Mouse (Mus musculus) neural tube, embryonic 15.5 days (tissue): ENCODE measurements around the gene Gcgr. TPM values are rescaled to one million over a fixed set of nuclear protein-coding genes. Genes with fewer than 3 reads are reported as not detected.
"Not testable (repeated sequence)": the region's sequence is repeated elsewhere in the genome, so short reads cannot be mapped to it uniquely, and the experiment has no call there.

ENCODE experiments used
- ATAC-seq: fragments of 200-750 bp; cut with Nextera tagmentation; 2 replicates; pipeline ENCODE4 v1.8.0; 2017; ENCODE audit warnings: mild to moderate bottlenecking, moderate TSS enrichment, moderate library complexity; ENCODE audit not compliant: low FRiP score
- H3K27ac ChIP-seq: fragments of 300-500 bp; sonication (generic); replicated peaks from 2 replicates; pipeline ENCODE4 v1.5.1; 2015; ENCODE audit warnings: mild to moderate bottlenecking, inconsistent platforms
- H3K27me3 ChIP-seq: fragments of 300-500 bp; sonication (generic); replicated peaks from 2 replicates; pipeline ENCODE4 v1.6.1; 2015; ENCODE audit warnings: inconsistent platforms
- H3K36me3 ChIP-seq: fragments of 300-500 bp; sonication (generic); 2 replicates; pipeline ENCODE4 v1.6.1; 2015; ENCODE audit warnings: inconsistent platforms
- H3K4me1 ChIP-seq: fragments of 300-500 bp; sonication (generic); 2 replicates; pipeline ENCODE4 v1.6.1; 2015; ENCODE audit warnings: inconsistent platforms
- H3K4me2 ChIP-seq: fragments of 300-500 bp; sonication (generic); 2 replicates; pipeline ENCODE4 v1.6.1; 2015; ENCODE audit warnings: inconsistent platforms, mild to moderate bottlenecking, moderate library complexity
- H3K4me3 ChIP-seq: fragments of 300-500 bp; sonication (generic); replicated peaks from 2 replicates; pipeline ENCODE4 v1.5.1; 2015; ENCODE audit warnings: mild to moderate bottlenecking, inconsistent platforms
- H3K9ac ChIP-seq: fragments of 300-500 bp; sonication (generic); replicated peaks from 2 replicates; pipeline ENCODE4 v1.6.1; 2015; ENCODE audit warnings: mild to moderate bottlenecking, inconsistent platforms
- H3K9me3 ChIP-seq: fragments of 300-500 bp; sonication (generic); replicated peaks from 2 replicates; pipeline ENCODE4 v1.6.1; 2016; ENCODE audit warnings: inconsistent platforms
- WGBS: fragments of 180-500 bp; shearing (Covaris S2); methylation state at CpG from one replicate; pipeline ENCODE4 v1.1.7; 2015; ENCODE audit warnings: mixed read lengths; 5-methylcytosine and 5-hydroxymethylcytosine counted together
- polyA plus RNA-seq: library from polyadenylated mRNA; unstranded; fragments of >200 nt; fragmentation: Nextera tagmentation; extraction: Ambion mirVana; gene quantifications from 2 replicates; pipeline ENCODE4 v1.2.1, GENCODE M21; 2015

The Gcgr gene
- polyA plus RNA-seq, 1 experiment from 2014 or later, result 0.41 TPM

DNA sequence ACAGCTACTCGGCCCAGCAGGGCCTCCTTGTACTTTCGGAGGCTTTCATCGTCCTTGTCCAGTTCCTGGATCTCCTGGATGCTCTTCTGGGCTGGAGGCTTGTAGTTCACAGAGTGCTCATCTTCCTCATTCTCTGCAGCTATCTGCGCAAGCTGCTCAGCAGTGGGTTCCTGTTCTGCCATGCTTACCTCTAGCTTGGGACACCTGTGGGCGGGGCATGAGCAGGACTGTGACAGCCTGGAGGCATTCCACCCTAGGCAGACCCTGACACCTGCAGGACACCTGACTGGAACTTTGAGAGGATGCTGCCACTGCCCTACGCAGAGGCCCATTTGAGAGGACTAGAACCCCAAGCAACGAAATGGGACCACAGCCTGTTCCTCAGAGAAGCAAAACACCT is 49.7 kb downstream of the Gcgr start:
- Histone ChIP-seq H3K27me3 (no peaks in the 10 kb centered on the region), H3K9ac (peak overlapping the region; percentile 91), H3K4me2 (peak overlapping the region; percentile 96), H3K4me3 (peak overlapping the region; percentile 89), H3K36me3 (peaks cover 34% of the 10 kb centered on the region), H3K9me3 (no peaks in the 10 kb centered on the region), H3K4me1 (peaks cover 28% of the 10 kb centered on the region), H3K27ac (peak overlapping the region; percentile 97)
- ATAC-seq, result no peak
- 64% methylated on average over 7 of the region's 7 CpGs for WGBS

DNA sequence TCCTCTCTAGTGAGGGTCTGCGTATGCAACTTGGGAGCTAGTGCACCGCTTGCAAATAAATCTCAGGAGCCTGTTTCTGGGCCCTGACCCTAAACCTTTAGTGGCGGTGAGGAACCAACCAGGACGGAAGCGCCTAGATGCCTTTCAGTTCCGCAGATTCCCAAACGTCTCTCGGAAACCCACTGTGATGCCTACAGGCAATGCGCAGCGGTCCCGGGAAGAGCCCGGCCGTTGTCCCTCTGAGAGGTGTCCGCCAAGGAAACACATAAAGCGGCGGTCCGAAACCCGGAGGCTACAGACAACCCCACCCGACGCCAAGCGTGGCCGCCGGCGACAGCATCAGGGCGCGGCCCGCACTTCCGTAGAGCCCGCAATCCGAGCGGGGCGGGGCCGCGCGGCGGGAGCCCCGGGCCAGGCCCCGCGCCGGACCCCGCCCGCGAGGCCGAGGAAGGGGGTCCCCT is 50.4 kb downstream of the Gcgr start:
- Histone ChIP-seq H3K4me1 (peaks cover 28% of the 10 kb centered on the region), H3K27me3 (no peaks in the 10 kb centered on the region), H3K4me3 (peak overlapping the region; percentile 89), H3K9ac (peak overlapping the region; percentile 91), H3K4me2 (peak overlapping the region; percentile 96), H3K36me3 (peaks cover 40% of the 10 kb centered on the region), H3K9me3 (no peaks in the 10 kb centered on the region), H3K27ac (peak overlapping the region; percentile 97)
- peak; percentile 49 for ATAC-seq
- under 1% methylated on average over 33 of the region's 44 CpGs for WGBS

DNA sequence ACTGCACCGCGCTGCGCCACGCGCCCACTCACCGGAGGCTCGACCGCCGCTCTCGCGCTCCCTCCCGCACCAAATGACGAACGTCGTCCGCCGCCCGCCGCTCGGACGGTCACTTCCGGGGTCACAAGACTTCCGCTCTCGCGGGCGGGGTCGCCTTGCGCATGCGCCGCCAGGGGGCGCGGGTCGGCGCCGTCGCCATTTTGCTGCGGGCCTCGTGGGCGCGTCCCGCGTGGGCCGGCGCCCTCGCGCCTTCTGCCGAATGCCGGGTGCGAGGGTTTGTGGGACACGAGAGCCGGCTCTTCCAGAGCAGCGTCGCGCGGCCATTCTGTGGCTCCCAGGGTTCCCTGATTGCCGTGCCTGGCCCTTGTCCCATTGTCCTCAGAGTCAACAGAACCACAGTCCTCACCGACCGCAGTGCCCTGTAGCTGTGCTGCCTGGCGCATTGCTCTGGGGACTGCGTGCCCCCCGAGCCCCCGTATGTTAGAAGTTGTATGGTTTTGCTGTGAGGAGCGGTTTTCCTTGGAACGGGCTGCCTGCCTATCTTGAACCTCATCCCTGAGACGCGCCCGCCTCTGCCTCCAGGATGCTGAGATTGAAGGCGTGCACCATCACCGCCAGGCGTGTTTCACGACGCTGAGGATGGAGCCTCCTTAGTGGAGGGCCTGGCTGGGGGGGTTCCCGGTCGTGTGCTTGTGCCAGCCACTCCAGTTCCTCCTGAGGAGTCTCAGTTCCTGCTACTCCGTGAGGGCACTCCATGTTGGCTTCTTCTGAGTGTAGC is 51.2 kb downstream of the Gcgr start, which contains the start of gene Arhgdia:
Gene Arhgdia, minus strand, starts transcription at position 135 of the 778 bp plus-strand sequence.
- H3K27ac ChIP-seq, result peak within 1 kb of the TSS; percentile 97
- peak; percentile 80 for ATAC-seq
- WGBS, result 5% methylated on average over 70 of the region's 75 CpGs
- H3K4me1 ChIP-seq, result peaks cover 28% of the 10 kb centered on the region
- peak within 1 kb of the TSS; percentile 96 for H3K4me2 ChIP-seq
- peak within 1 kb of the TSS; percentile 91 for H3K9ac ChIP-seq
- peaks cover 48% of the 10 kb centered on the region for H3K36me3 ChIP-seq
- peak within 1 kb of the TSS; percentile 89 for H3K4me3 ChIP-seq
- no peaks in the 10 kb centered on the region for H3K9me3 ChIP-seq
- no peaks in the 10 kb centered on the region for H3K27me3 ChIP-seq

DNA sequence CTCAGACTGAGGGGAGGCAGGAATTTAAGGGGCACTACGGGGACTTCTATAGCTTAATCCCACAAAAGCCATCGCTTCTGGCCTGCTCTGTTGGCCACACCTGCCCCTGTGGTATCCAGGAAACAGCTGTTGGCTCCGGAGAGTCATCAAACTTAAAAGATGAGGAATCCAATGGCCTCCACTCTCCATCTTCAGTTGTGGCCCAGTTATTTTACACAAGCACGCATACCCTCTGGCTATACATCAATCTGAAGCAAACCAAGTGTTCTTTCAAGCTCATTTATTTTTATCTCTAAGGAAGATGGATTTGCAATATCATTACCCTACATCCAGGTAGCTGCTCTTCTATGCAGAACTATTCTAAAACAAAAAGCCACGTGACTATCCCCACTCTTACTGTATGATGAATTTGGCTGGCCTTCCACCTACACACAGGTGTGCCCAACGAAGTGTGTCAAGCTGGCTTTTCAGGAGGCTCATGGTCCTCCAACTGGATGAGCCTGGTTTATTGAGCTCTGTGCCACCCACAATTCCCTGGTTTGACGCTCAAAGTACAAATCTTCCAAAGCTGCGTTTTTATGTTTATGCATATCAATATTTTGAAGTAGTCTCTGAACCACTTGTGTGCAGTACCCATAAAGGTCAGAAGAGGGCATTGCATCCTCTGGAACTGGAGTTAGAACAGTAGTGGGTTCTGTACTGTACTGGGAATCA is 51.9 kb downstream of the Gcgr start:
- ATAC-seq, result no peak; the same call in 1 of the 2 replicates
- Histone ChIP-seq H3K9me3 (no peaks in the 10 kb centered on the region), H3K27me3 (no peaks in the 10 kb centered on the region), H3K27ac (peak overlapping the region; percentile 97), H3K4me2 (peak overlapping the region; percentile 96), H3K36me3 (peaks cover 51% of the 10 kb centered on the region), H3K4me3 (peak overlapping the region; percentile 89), H3K9ac (peak overlapping the region; percentile 91), H3K4me1 (peaks cover 28% of the 10 kb centered on the region)
- WGBS, result 64% methylated on average over 8 of the region's 8 CpGs

DNA sequence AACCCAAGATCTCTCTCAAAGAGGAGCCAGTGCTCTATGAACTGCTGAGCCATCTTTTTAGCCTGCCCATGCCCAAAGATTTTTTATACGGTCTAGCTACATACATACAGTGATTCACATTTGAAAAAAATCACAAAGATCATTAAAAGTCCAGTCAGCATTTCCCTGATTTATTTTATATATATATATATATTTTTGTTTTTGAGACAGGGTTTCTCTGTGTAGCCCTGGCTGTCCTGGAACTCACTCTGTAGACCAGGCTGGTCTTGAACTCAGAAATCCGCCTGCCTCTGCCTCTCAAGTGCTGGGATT is 52.4 kb downstream of the Gcgr start:
- Histone ChIP-seq H3K4me1 (peaks cover 28% of the 10 kb centered on the region), H3K36me3 (peaks cover 51% of the 10 kb centered on the region), H3K27ac (0 out of 2 replicates have a peak overlapping the region, but pooled peaks have one; percentile 97)
- H3K9me3 ChIP-seq, H3K4me2 ChIP-seq, ATAC-seq, H3K27me3 ChIP-seq, H3K4me3 ChIP-seq, H3K9ac ChIP-seq: not testable (repeated sequence)
- 94% methylated on average over 2 of the region's 2 CpGs for WGBS

DNA sequence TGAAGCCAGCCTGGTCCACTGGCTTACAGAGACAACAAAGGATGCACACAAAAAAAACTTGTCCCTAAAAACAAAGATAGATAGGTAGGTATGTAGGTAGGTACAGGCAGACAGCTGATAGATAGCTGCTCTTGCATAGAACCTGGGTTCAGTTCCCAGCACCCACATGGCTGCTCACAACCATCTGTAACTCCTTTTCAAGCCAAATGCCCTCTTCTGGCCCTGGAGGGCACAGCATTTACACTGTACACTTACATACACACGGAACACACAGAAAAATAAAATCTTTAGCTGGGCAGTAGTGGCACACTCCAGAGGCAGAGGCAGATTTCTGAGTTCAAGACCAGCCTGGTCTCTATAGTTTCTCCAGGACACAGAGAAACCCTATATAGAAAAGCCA is 53.4 kb downstream of the Gcgr start:
- Histone ChIP-seq H3K4me1 (peaks cover 25% of the 10 kb centered on the region), H3K9ac (no peak overlapping the region), H3K36me3 (peaks cover 49% of the 10 kb centered on the region), H3K27me3 (no peaks in the 10 kb centered on the region), H3K9me3 (no peaks in the 10 kb centered on the region), H3K4me3 (no peak overlapping the region), H3K4me2 (no peak overlapping the region), H3K27ac (no peak overlapping the region)
- no peak for ATAC-seq
- 94% methylated on average over 1 of the region's 1 CpGs for WGBS

DNA sequence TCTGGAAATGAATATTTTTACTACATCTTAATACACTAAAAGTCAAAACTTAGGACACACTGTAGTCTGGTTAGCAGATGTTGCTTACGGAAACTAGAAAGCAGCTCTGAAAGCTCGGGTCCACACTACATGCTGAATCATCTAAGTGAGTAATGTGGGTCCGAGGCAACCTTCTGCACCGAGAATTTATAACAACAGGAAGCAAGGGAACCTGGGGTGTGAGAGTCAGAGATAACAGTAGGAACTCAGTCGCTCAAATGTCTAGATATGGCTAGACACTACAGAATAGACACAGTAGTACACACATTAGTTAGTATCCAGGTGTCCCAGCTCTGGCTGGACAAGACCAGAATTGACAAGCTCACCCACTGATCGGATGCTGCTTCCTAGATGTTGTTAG is 58.0 kb downstream of the Gcgr start:
- Histone ChIP-seq H3K4me3 (no peak overlapping the region), H3K27ac (no peak overlapping the region), H3K9ac (no peak overlapping the region), H3K36me3 (peaks cover 88% of the 10 kb centered on the region), H3K4me2 (no peak overlapping the region), H3K27me3 (no peaks in the 10 kb centered on the region), H3K4me1 (0 out of 2 replicates have a peak, but pooled peaks cover 2% of the 10 kb centered on the region), H3K9me3 (no peaks in the 10 kb centered on the region)
- no peak for ATAC-seq
- 93% methylated on average over 6 of the region's 6 CpGs for WGBS

Other genes with a start within 250 kb of the Gcgr start
- gene Actg1, start 182.2 kb upstream of the Gcgr start, polyA plus RNA-seq, result 3,602 and 3,776 TPM in 2 replicates
- 0.64 and 1.4 TPM in 2 replicates for gene Fscn2, start 169.2 kb upstream of the Gcgr start, polyA plus RNA-seq
- 71.6 and 81.5 TPM in 2 replicates for gene Faap100, start 151.9 kb upstream of the Gcgr start, polyA plus RNA-seq
- gene Nploc4, start 93.0 kb upstream of the Gcgr start, polyA plus RNA-seq, result 30.2 and 32.6 TPM in 2 replicates
- not detected in 2 replicates for gene Tspan10, start 88.1 kb upstream of the Gcgr start, polyA plus RNA-seq
- 0.09 and 0.28 TPM in 2 replicates for gene Pde6g, start 77.2 kb upstream of the Gcgr start, polyA plus RNA-seq
- 12.1 and 12.8 TPM in 2 replicates for gene Oxld1, start 72.6 kb upstream of the Gcgr start, polyA plus RNA-seq
- 24.5 and 26.6 TPM in 2 replicates for gene Ccdc137, start 72.6 kb upstream of the Gcgr start, polyA plus RNA-seq
- 68.1 and 76.7 TPM in 2 replicates for gene Arl16, start 63.1 kb upstream of the Gcgr start, polyA plus RNA-seq
- gene Mrpl12, start 46.1 kb upstream of the Gcgr start, polyA plus RNA-seq, result 142 and 144 TPM in 2 replicates
- 27.6 and 33.6 TPM in 2 replicates for gene Slc25a10, start 38.9 kb upstream of the Gcgr start, polyA plus RNA-seq
- 229 and 235 TPM in 2 replicates for gene Mcrip1, start 19.0 kb downstream of the Gcgr start, polyA plus RNA-seq
- gene Ppp1r27, start 20.4 kb downstream of the Gcgr start, polyA plus RNA-seq, result 0.69 and 14.1 TPM in 2 replicates
- 282 and 351 TPM in 2 replicates for gene P4hb, start 42.6 kb downstream of the Gcgr start, polyA plus RNA-seq
- 488 and 542 TPM in 2 replicates for gene Arhgdia, start 50.9 kb downstream of the Gcgr start, polyA plus RNA-seq
- 219 and 265 TPM in 2 replicates for gene Alyref, start 67.7 kb downstream of the Gcgr start, polyA plus RNA-seq
- gene Anapc11, start 67.7 kb downstream of the Gcgr start, polyA plus RNA-seq, result 206 and 208 TPM in 2 replicates
- 0.86 and 3.2 TPM in 2 replicates for gene Npb, start 77.8 kb downstream of the Gcgr start, polyA plus RNA-seq
- 224 and 248 TPM in 2 replicates for gene Pcyt2, start 87.2 kb downstream of the Gcgr start, polyA plus RNA-seq
- gene Sirt7, start 94.5 kb downstream of the Gcgr start, polyA plus RNA-seq, result 43.2 and 45.1 TPM in 2 replicates
- 40.1 and 41.0 TPM in 2 replicates for gene Mafg, start 102.9 kb downstream of the Gcgr start, polyA plus RNA-seq
- 19.1 and 20.8 TPM in 2 replicates for gene Pycr1, start 113.1 kb downstream of the Gcgr start, polyA plus RNA-seq
- 2.5 and 2.6 TPM in 2 replicates for gene Myadml2, start 117.5 kb downstream of the Gcgr start, polyA plus RNA-seq
- gene Notum, start 130.5 kb downstream of the Gcgr start, polyA plus RNA-seq, result 6.1 and 7.1 TPM in 2 replicates
- 144 and 148 TPM in 2 replicates for gene Aspscr1, start 142.3 kb downstream of the Gcgr start, polyA plus RNA-seq
- 108 and 115 TPM in 2 replicates for gene Cenpx, start 183.0 kb downstream of the Gcgr start, polyA plus RNA-seq
- gene Lrrc45, start 183.2 kb downstream of the Gcgr start, polyA plus RNA-seq, result 76.8 and 81.3 TPM in 2 replicates
- gene Rac3, start 190.8 kb downstream of the Gcgr start, polyA plus RNA-seq, result 459 and 611 TPM in 2 replicates
- gene Dcxr, start 196.6 kb downstream of the Gcgr start, polyA plus RNA-seq, result 9.4 and 18.9 TPM in 2 replicates
- gene Cbr2, start 201.4 kb downstream of the Gcgr start, polyA plus RNA-seq, result 0.87 and 10.7 TPM in 2 replicates
- gene Hmga1b, start 232.1 kb downstream of the Gcgr start, polyA plus RNA-seq, result 2.2 and 3.1 TPM in 2 replicates